Mouse (Mus musculus) forelimb bud, embryonic 11.5 days (tissue): ENCODE results near the gene Cpne6.

Experiments
- DNase-seq: peaks from one replicate; pipeline ENCODE4 v3.0.0-alpha.2; 2012; ENCODE audit warnings: low read depth, low spot score

The Cpne6 gene

DNA sequence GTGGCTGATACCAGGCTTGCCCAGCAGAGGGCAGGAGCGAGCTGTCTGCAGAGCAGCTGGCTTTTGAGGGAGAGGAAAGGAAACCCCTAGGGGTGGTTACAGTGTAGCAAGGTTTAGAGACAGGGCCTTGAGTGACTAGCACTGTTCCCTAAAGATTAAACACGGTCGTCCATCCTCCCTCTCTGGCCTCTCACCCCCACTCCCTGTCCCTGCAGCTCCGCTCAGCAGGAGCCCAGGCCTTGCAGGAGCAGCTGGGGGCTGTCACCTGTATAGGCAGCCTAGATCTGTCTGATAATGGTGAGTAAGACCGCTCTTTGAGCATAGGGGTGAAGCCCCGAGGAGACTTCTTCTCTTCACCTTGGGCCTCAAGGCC lies 12.8 kb upstream of the Cpne6 start:
- peak; percentile 89 for DNase-seq

GRCm38 (mm10) chr14:55505612-55506011 lies 4.6 kb upstream of the Cpne6 start:
- DNase-seq, result no peak

DNA sequence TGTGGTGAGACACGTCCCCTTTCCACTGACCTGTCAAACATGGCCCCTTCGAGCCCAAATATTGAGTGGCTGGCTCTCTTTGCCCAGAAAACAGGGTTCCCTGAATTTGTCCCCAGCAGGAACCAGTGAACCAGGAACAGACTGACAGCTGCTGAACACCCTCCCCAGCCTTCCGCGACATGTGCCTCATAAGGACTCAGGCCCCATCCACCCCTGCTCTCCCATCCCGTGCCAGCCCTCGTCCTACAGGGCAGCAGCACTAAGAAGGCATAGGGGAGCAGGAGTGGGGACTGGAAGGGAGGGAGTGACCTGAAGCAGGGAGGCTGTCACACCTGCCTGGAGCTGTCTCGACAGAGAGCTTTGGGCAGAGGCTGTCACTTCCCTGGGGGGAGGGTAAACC lies 2.4 kb upstream of the Cpne6 start:
- DNase-seq, result no peak

- DNase-seq, result no peak
These were observed 705 bp upstream of the Cpne6 start for GRCm38 (mm10) chr14:55509540-55509939.

DNA sequence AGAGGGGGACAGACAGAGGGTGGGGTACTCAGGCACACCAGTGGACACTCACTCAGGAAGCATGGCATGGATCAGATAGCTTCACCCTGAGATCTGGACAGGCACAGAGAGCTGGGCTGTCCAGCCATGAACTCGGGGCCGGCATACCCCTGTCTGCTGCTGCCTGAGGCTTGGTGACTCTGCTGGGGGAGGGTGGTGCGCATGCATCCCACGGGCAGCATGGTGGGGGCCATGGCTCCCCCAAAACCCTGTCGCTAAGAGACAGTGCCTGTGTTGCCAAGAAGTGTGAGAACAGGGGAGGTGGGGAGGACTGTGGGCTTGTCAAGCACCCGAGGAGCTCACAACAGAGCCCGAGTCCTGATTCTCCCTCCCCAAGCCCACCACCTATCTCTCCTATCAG lies 792 bp downstream of the Cpne6 start:
- no peak for DNase-seq

DNA sequence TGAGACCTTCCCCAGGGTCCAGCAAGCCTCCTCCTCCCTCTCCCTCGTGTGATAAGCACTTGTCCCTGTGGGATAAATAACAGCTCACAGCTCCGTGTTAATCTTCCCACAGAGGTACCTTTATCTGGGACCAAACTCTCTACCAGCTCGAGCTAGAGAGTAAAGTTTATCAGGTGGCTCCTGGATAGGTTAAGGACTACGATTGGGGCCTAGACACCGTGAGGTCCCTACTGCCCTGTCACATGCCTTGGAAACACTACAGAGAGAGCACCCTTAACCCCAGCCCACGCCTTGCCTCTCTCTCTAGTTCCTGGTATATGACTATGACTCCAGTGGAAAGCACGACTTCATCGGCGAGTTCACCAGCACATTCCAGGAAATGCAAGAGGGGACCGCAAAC lies 3.7 kb downstream of the Cpne6 start:
- no peak for DNase-seq

DNA sequence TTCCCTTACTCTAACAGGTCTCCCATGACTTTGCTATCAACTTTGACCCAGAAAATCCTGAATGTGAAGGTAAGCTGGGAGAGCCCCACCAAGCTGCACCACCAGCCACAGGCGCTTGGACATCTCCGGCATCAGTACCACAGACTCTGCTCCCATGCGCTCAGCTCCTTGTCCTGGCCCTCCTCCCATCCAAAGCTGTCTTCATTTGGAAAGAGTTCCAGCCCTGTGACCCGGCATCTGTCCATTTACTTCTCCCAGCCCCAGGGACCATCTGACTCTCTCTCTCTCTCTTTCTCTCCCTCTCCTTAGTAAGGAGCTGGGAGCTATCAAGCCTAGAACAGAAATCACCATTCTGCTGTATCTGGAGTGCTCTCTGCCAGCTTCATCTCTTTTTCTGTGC lies 5.6 kb downstream of the Cpne6 start:
- DNase-seq, result no peak

DNA sequence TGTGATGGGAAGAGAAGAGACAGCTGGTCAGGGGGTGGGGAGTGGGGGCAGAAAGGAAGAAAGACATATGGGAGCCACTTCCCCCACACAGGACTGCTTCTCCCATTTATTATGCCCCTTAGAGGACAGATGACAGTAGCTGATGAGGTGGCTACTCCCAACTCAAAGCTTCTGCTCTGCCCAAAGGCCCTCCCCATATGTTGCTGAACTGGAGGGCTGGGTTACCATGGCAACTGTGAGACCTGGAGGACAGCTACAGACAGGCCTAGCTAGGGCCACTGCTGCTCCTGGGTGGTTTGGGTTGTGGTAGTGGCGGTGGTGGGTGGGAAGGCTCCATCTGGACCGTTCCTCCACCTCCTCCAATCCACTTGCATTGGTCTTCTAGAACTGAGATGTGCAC lies 8.7 kb downstream of the Cpne6 start:
- DNase-seq, result peak; percentile 13

DNA sequence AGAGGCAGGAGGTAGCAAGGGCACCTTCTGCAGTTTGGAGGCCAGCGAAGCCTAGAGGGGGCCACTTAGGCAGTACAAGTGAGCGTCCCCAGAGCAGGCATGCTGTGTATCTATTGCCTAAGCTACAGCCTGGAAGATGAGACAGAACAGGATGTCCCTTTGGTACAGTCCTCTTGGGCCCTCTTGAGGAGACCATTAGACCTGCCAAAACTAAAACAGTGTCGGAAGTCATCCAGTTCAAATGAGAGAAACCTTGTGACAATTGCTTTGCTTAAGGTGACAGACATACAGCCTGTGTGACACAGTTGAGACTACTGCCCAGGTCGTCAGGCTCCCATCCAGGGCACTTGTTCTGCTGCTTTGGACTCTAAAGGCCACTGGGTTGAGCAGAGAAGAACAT lies 9.4 kb downstream of the Cpne6 start:
- DNase-seq, result no peak

- DNase-seq, result peak; percentile 12
These were observed 10.5 kb downstream of the Cpne6 start for GRCm38 (mm10) chr14:55520451-55521361.

DNA sequence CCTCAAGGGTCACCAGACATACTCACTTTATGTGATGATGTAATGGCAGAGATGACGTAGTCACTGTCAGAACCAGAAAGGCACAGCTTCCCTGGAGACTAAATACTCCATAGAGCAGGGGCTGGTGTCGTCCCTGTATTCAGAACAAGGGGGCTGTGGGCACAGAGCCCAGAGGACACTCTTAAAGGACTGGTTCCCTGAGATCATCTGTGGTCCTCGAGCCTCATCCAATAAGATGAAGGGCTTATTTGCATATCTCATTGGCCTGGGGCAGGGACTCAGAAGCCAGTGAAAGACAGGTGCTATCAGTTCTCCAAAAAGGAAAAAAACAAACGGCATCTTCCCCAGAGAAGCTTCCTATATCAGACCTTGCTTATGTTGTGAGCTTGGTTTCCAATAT lies 13.8 kb downstream of the Cpne6 start:
- DNase-seq, result no peak

GRCm38 (mm10) chr14:55524785-55525184 lies 14.5 kb downstream of the Cpne6 start, which contains the start of gene Nrl:
Nrl (minus strand) TSS chr14:55524981.
- no peak for DNase-seq

DNA sequence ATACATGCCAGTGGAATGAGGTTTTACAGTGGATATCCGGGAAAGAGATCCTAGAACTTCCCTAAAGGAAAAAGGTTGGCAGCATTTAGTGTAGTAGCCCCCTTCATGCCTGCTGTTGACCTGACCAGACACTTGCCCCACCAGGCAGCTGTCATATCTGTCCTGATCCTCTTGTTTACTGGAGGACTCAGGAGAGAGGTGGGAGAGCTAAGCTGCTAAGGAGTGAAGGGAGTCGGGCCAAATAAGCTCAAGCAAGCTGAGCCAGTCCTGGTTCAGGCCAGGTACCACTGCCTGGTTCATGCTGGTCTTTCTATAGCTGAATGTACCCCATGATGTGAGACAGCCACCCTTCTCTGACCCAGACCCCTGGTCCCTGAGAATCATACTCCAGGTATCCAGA lies 16.4 kb downstream of the Cpne6 start:
- DNase-seq, result no peak

DNA sequence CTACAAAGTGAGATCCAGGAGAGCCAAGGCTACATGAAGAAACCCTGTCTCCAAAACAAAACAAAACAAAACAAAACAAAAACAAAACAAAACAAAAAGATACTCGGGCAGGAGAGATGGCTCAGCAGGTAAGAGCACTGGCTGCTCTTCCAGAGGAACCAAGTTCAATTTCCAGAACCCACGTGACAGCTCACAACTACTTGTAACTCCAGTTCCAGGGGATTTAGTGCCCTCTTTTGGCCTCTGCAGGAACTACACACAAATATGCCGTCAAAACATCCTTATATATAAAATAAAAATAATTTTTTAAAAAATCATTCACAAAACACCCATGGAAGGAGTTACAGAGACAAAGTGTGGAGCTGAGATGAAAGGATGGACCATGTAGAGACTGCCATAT lies 17.7 kb downstream of the Cpne6 start:
- DNase-seq, result peak; percentile 21

- no peak for DNase-seq
These were observed 26.0 kb downstream of the Cpne6 start for GRCm38 (mm10) chr14:55536116-55536745.

GRCm38 (mm10) chr14:55540067-55540786 lies 30.0 kb downstream of the Cpne6 start, which contains the start of gene Pck2:
Pck2 (plus strand) TSS chr14:55540266.
- peak; percentile 78 for DNase-seq

GRCm38 (mm10) chr14:55540787-55541321 lies 30.6 kb downstream of the Cpne6 start:
- DNase-seq, result peak; percentile 51

DNA sequence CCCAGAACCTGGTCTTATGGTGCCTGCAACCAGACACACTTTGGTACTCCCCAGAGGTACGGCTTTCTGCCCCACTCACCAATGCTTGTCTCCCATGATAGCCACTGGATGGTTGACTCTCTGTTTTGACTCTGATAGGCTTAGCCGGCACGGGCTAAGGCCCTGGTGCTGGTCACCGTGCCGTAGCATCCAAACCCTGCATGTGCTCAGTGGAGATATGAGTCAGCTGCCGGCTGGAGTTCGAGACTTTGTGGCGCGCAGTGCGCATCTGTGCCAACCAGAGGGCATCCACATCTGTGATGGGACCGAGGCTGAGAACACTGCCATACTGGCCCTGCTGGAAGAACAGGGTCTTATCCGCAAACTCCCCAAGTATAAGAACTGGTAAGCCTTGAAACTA lies 32.0 kb downstream of the Cpne6 start:
- DNase-seq, result no peak

- DNase-seq, result no peak
These were observed 34.1 kb downstream of the Cpne6 start for GRCm38 (mm10) chr14:55544334-55544733.

DNA sequence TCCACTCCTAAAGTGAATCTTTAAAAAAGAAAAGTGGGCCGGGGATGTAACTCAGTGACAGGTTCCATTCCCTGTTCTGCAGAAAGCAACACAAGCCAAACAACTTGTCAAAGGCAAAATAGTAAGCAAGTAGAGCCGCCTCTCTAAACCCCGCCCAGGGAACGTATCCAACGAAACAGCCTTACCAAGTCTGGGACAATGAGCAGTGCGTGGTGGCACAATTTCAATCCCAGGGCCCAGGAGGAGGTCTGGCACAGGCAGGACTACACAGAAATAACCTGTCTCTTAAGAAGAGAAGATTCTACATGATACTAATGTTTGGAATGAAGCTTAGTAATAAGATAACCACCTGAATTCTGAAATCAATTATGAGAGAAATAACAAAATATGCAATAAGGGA lies 39.9 kb downstream of the Cpne6 start:
- DNase-seq, result no peak

- no peak for DNase-seq
These were observed 41.1 kb downstream of the Cpne6 start for GRCm38 (mm10) chr14:55551347-55551746.

DNA sequence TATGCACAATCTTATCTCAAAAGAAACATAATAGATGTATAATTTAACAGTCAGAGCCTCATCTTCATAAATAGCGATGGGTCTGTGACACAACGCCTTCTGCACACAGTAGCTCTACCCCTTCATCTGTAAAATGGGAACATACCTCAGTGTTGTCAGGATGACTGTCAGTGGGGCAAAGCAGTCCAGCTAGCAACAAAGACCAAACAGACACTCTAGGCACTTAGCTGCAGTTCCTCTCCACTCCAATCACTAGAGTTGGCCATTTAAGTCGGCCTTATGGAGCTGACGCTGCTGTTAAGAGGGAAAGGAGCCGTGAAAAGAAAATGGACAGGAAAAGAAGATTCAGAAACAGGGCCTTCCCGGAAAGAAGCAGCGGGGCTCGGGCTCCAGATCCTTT lies 41.5 kb downstream of the Cpne6 start:
- DNase-seq, result no peak
